Comparison of ENCODE assay signal across 28 mouse cellular contexts in genomic region chr16:97278913-97279312, GRCm38 (mm10).
"Had no signal": no experiment of that assay in that cellular context is flagged by ENCODE, and none has a peak within 500 bp of the region (broad histone marks: within the 10 kb centered on the region; RNA-seq: fewer than 3 reads in every experiment).

No protein-coding gene starts in this region.

- H3K27ac ChIP-seq: gastrocnemius, adult 2 months; heart, embryonic 10.5 days; heart, embryonic 13.5 days; heart, embryonic 15.5 days; hindbrain, embryonic 13.5 days; hindbrain, embryonic 15.5 days; hindbrain, postnatal 0 days; kidney, embryonic 15.5 days; kidney, postnatal 0 days; limb, embryonic 13.5 days; limb, embryonic 15.5 days; liver, embryonic 12.5 days; liver, embryonic 14.5 days had no signal

- H3K9me3 ChIP-seq: heart, embryonic 10.5 days; heart, embryonic 13.5 days; heart, embryonic 15.5 days; hindbrain, embryonic 13.5 days; hindbrain, embryonic 15.5 days; kidney, embryonic 15.5 days; limb, embryonic 13.5 days; limb, embryonic 15.5 days; liver, embryonic 12.5 days had no signal

- H3K27me3 ChIP-seq: hindbrain, embryonic 13.5 days; hindbrain, embryonic 15.5 days; kidney, embryonic 15.5 days; limb, embryonic 13.5 days; limb, embryonic 15.5 days; liver, embryonic 12.5 days had no signal

- ATAC-seq: hindbrain, postnatal 0 days; intestine, embryonic 16.5 days; liver, embryonic 12.5 days had no signal

- DNase-seq: gastrocnemius, adult 2 months; gastrocnemius, postnatal 10 days; gastrocnemius, postnatal 25 days; heart, adult 18-20 months; heart, postnatal 14 days; heart, postnatal 36 days; kidney, adult 11 months; kidney, adult 2 months; kidney, adult 9 months; kidney, postnatal 14 days; kidney, postnatal 36 days; layer of hippocampus, adult 9-11 months; layer of hippocampus, postnatal 36 days; left cerebral cortex, postnatal 4 days; lung, adult 18-20 months had no signal

- H3K4me3 ChIP-seq: gastrocnemius, adult 2 months; heart, embryonic 10.5 days; heart, embryonic 13.5 days; heart, embryonic 15.5 days; hindbrain, embryonic 13.5 days; hindbrain, embryonic 15.5 days; kidney, embryonic 15.5 days; limb, embryonic 13.5 days; limb, embryonic 15.5 days; liver, embryonic 12.5 days had no signal

- H3K4me2 ChIP-seq: heart, embryonic 13.5 days; heart, embryonic 15.5 days; hindbrain, embryonic 13.5 days; hindbrain, embryonic 15.5 days; kidney, embryonic 15.5 days; limb, embryonic 13.5 days; limb, embryonic 15.5 days; liver, embryonic 12.5 days had no signal

- H3K9ac ChIP-seq: heart, embryonic 13.5 days; heart, embryonic 15.5 days; hindbrain, embryonic 13.5 days; hindbrain, embryonic 15.5 days; kidney, embryonic 15.5 days; limb, embryonic 13.5 days; limb, embryonic 15.5 days; liver, embryonic 12.5 days; liver, embryonic 14.5 days had no signal

- H3K36me3 ChIP-seq: heart, embryonic 10.5 days; heart, embryonic 13.5 days; heart, embryonic 15.5 days; hindbrain, embryonic 13.5 days; hindbrain, embryonic 15.5 days; kidney, embryonic 15.5 days; limb, embryonic 13.5 days; limb, embryonic 15.5 days; liver, embryonic 12.5 days had no signal

- H3K4me1 ChIP-seq: heart, embryonic 10.5 days; heart, embryonic 13.5 days; heart, embryonic 15.5 days; kidney, embryonic 15.5 days; limb, embryonic 13.5 days; limb, embryonic 15.5 days; liver, embryonic 12.5 days had no signal
